Mouse (Mus musculus): ENCODE results near the gene Calcoco2. TPM values are rescaled to one million over a fixed set of nuclear protein-coding genes. Genes with fewer than 3 reads are reported as not detected.

Gene Calcoco2
- total and polyA plus RNA-seq, 3 experiments, result not detected

- H3K4me3 ChIP-seq (ENCODE audit: control insufficient read depth in 1 of 2, insufficient read depth in 1 of 2, low read depth in 2 of 2, low read length in 2 of 2), result no peak overlapping the region
- no peak overlapping the region for H3K9ac ChIP-seq (ENCODE audit: control insufficient read depth, low read depth, low read length, poor library complexity, severe bottlenecking)
- DNase-seq (ENCODE audit: low read depth, low spot score), result peak; percentile 68
- H3K79me2 ChIP-seq (ENCODE audit: control insufficient read depth, insufficient read depth, low read length, poor library complexity), result no peaks in the 10 kb centered on the region
- no peaks in the 10 kb centered on the region for H3K9me3 ChIP-seq (replicated peaks; ENCODE audit: insufficient read depth, low read length)
- no peak for TF ChIP-seq JUND (IDR thresholded peaks at IDR 0.05; ENCODE audit: low read depth, low read length)
- TF ChIP-seq RAD21 (IDR thresholded peaks at IDR 0.05; ENCODE audit: low read depth, low read length), result peak; percentile 85
- TF ChIP-seq ZC3H11A (IDR thresholded peaks at IDR 0.05; ENCODE audit: low read depth, low read length), result peak; percentile 71
- no peak for TF ChIP-seq TBP (IDR thresholded peaks at IDR 0.05; ENCODE audit: low read depth, low read length)
- no peak for TF ChIP-seq RCOR1 (IDR thresholded peaks at IDR 0.05; ENCODE audit: low read depth, low read length)
- no peak for TF ChIP-seq NRF1 (IDR thresholded peaks at IDR 0.05; ENCODE audit: insufficient read depth, low read depth, low read length, poor library complexity, severe bottlenecking)
- no peak for TF ChIP-seq HCFC1 (IDR thresholded peaks at IDR 0.05; ENCODE audit: low read depth, low read length)
- TF ChIP-seq KAT2A (conservative IDR thresholded peaks at IDR 0.05; ENCODE audit: low read depth, low read length), result no peak
- TF ChIP-seq POLR2AphosphoS5 (IDR thresholded peaks at IDR 0.05; ENCODE audit: borderline replicate concordance, low read depth, low read length), result no peak
- no peak for TF ChIP-seq MEF2A (IDR thresholded peaks at IDR 0.05; ENCODE audit: extremely low read depth, insufficient replicate concordance, low read depth, low read length, poor library complexity, severe bottlenecking)
- peak; percentile 93 for TF ChIP-seq SMC3 (IDR thresholded peaks at IDR 0.05; ENCODE audit: low read depth, low read length)
- peak; percentile 51 to 88 (median 85) for TF ChIP-seq CTCF (IDR thresholded peaks at IDR 0.05 in 2 of 3, conservative IDR thresholded peaks at IDR 0.05 in 1 of 3; ENCODE audit: control insufficient read depth in 1 of 3, insufficient read depth in 1 of 3, low read depth in 2 of 3, low read length in 3 of 3, poor library complexity in 1 of 3, severe bottlenecking in 1 of 3)
- H3K4me1 ChIP-seq (ENCODE audit: control insufficient read depth in 1 of 2, insufficient read depth in 2 of 2, low read length in 2 of 2), result no peaks in the 10 kb centered on the region
- H3K27ac ChIP-seq (ENCODE audit: control insufficient read depth, low read depth, low read length), result no peak overlapping the region
- H3K27me3 ChIP-seq (ENCODE audit: control insufficient read depth in 1 of 2, insufficient read depth in 2 of 2, low read length in 2 of 2), result peaks cover 15 to 23% of the 10 kb centered on the region in 2 experiments
- H3K36me3 ChIP-seq (ENCODE audit: control insufficient read depth in 1 of 2, insufficient read depth in 2 of 2, low read length in 2 of 2), result no peaks in the 10 kb centered on the region
Measured at GRCm38 (mm10) chr11:96145622-96146270, 34.0 kb upstream of the Calcoco2 start.

GRCm38 (mm10) chr11:96143766-96144165 lies 32.0 kb upstream of the Calcoco2 start:
- Histone ChIP-seq H3K4me1 (ENCODE audit: control insufficient read depth in 1 of 2, insufficient read depth in 2 of 2, low read length in 2 of 2) (peaks cover 0 to 5% of the 10 kb centered on the region in 2 experiments; a peak in 1 of 4 replicates), H3K9ac (ENCODE audit: control insufficient read depth, low read depth, low read length, poor library complexity, severe bottlenecking) (no peak overlapping the region), H3K27me3 (ENCODE audit: control insufficient read depth in 1 of 2, insufficient read depth in 2 of 2, low read length in 2 of 2) (peaks cover 10 to 14% of the 10 kb centered on the region in 2 experiments), H3K27ac (ENCODE audit: control insufficient read depth, low read depth, low read length) (no peak overlapping the region), H3K4me3 (ENCODE audit: control insufficient read depth in 1 of 2, insufficient read depth in 1 of 2, low read depth in 2 of 2, low read length in 2 of 2) (no peak overlapping the region), H3K36me3 (ENCODE audit: control insufficient read depth in 1 of 2, insufficient read depth in 2 of 2, low read length in 2 of 2) (no peaks in the 10 kb centered on the region), H3K79me2 (ENCODE audit: control insufficient read depth, insufficient read depth, low read length, poor library complexity) (no peaks in the 10 kb centered on the region), H3K9me3 (replicated peaks; ENCODE audit: insufficient read depth, low read length) (no peaks in the 10 kb centered on the region)
- TF ChIP-seq JUND (IDR thresholded peaks at IDR 0.05; ENCODE audit: low read depth, low read length) (no peak), NRF1 (IDR thresholded peaks at IDR 0.05; ENCODE audit: insufficient read depth, low read depth, low read length, poor library complexity, severe bottlenecking) (no peak), NELFE (IDR thresholded peaks at IDR 0.05; ENCODE audit: low read depth, low read length) (no peak), MAZ (IDR thresholded peaks at IDR 0.05; ENCODE audit: low read depth, low read length) (no peak), MYC (IDR thresholded peaks at IDR 0.05; ENCODE audit: low read depth, low read length) (no peak), MAX (IDR thresholded peaks at IDR 0.05; ENCODE audit: low read length) (no peak), HCFC1 (IDR thresholded peaks at IDR 0.05; ENCODE audit: low read depth, low read length) (no peak), MAFK (IDR thresholded peaks at IDR 0.05; ENCODE audit: borderline replicate concordance, low read depth, low read length) (no peak), TAL1 (IDR thresholded peaks at IDR 0.05; ENCODE audit: low read length) (no peak), CTCF (IDR thresholded peaks at IDR 0.05 in 2 of 3, conservative IDR thresholded peaks at IDR 0.05 in 1 of 3; ENCODE audit: control insufficient read depth in 1 of 3, insufficient read depth in 1 of 3, low read depth in 2 of 3, low read length in 3 of 3, poor library complexity in 1 of 3, severe bottlenecking in 1 of 3) (no peak), SMC3 (IDR thresholded peaks at IDR 0.05; ENCODE audit: low read depth, low read length) (no peak), TCF12 (IDR thresholded peaks at IDR 0.05; ENCODE audit: low read depth, low read length) (no peak), POLR2AphosphoS5 (IDR thresholded peaks at IDR 0.05; ENCODE audit: borderline replicate concordance, low read depth, low read length) (no peak), KAT2A (conservative IDR thresholded peaks at IDR 0.05; ENCODE audit: low read depth, low read length) (no peak), UBTF (IDR thresholded peaks at IDR 0.05; ENCODE audit: borderline replicate concordance, insufficient read depth, low read depth, low read length) (no peak), RCOR1 (IDR thresholded peaks at IDR 0.05; ENCODE audit: low read depth, low read length) (no peak), GABPA (IDR thresholded peaks at IDR 0.05; ENCODE audit: low read depth, low read length) (no peak), ZNF384 (IDR thresholded peaks at IDR 0.05; ENCODE audit: low read depth, low read length) (no peak), CHD2 (IDR thresholded peaks at IDR 0.05; ENCODE audit: low read length) (no peak)
- no peak for DNase-seq (ENCODE audit: low read depth, low spot score)
